Mouse (Mus musculus) testis, adult 2 months (tissue): ENCODE measurements around the gene Fam240a. TPM values are rescaled to one million over a fixed set of nuclear protein-coding genes. Genes with fewer than 3 reads are reported as not detected.

Experiments
- H3K27ac ChIP-seq: fragments of 200-500 bp; 2 replicates; pipeline ENCODE4 v1.5.1; 2012; ENCODE audit warnings: low read depth, low read length; ENCODE audit not compliant: control insufficient read depth, insufficient read depth
- H3K27me3 ChIP-seq: fragments of 200-500 bp; 2 replicates; pipeline ENCODE4 v1.6.1; 2012; ENCODE audit warnings: mild to moderate bottlenecking, low read length, moderate library complexity; ENCODE audit not compliant: control insufficient read depth, insufficient read depth
- H3K36me3 ChIP-seq: fragments of 200-500 bp; 2 replicates; pipeline ENCODE4 v1.6.1; 2012; ENCODE audit warnings: mild to moderate bottlenecking, low read length; ENCODE audit not compliant: control insufficient read depth, insufficient read depth
- H3K4me1 ChIP-seq: fragments of 200-500 bp; 2 replicates; pipeline ENCODE4 v1.6.1; 2012; ENCODE audit warnings: low read length; ENCODE audit not compliant: control insufficient read depth, insufficient read depth
- H3K4me3 ChIP-seq: fragments of 200-500 bp; 2 replicates; pipeline ENCODE4 v1.5.1; 2012; ENCODE audit warnings: low read depth, mild to moderate bottlenecking, low read length, moderate library complexity, mixed read lengths; ENCODE audit not compliant: control insufficient read depth
- CTCF ChIP-seq: fragments of 200-500 bp; IDR thresholded peaks from 2 replicates; pipeline ENCODE4 v1.5.1; 2012; ENCODE audit warnings: low read depth, mild to moderate bottlenecking, inconsistent platforms, low read length, moderate library complexity; ENCODE audit not compliant: control insufficient read depth, insufficient read depth, insufficient replicate concordance
- POLR2A ChIP-seq: fragments of 200-500 bp; IDR thresholded peaks from 2 replicates; pipeline ENCODE4 v1.6.1; 2012; ENCODE audit warnings: low read depth, mild to moderate bottlenecking, inconsistent platforms, low read length, moderate library complexity; ENCODE audit not compliant: control insufficient read depth
- polyA plus RNA-seq: library from polyadenylated mRNA; depleted of rRNA; stranded (reverse); fragments of >200 nt; gene quantifications from 2 replicates; pipeline ENCODE4 v1.2.3, GENCODE M21; 2012

Gene Fam240a
- polyA plus RNA-seq, 1 experiment = not detected

GRCm38 (mm10) chr9:110937506-110938490, 21.1 kb upstream of the Fam240a start:
- Histone ChIP-seq H3K4me1 (no peaks in the 10 kb centered on the region), H3K27ac (no peak overlapping the region), H3K36me3 (no peaks in the 10 kb centered on the region), H3K27me3 (no peaks in the 10 kb centered on the region), H3K4me3 (no peak overlapping the region)
- no peak for TF ChIP-seq CTCF
- no peak for TF ChIP-seq POLR2A

- TF ChIP-seq POLR2A = no peak
- no peak for TF ChIP-seq CTCF
- H3K36me3 ChIP-seq = no peaks in the 10 kb centered on the region
- H3K4me1 ChIP-seq = no peaks in the 10 kb centered on the region
- H3K27ac ChIP-seq = peak overlapping the region; percentile 66; the same call in 1 of the 2 replicates
- no peaks in the 10 kb centered on the region for H3K27me3 ChIP-seq
- H3K4me3 ChIP-seq = no peak overlapping the region
Measured at GRCm38 (mm10) chr9:110935941-110936340, 19.3 kb upstream of the Fam240a start.

- Histone ChIP-seq H3K27me3 (no peaks in the 10 kb centered on the region), H3K27ac (0 out of 2 replicates have a peak overlapping the region, but pooled peaks have one; percentile 1), H3K4me3 (no peak overlapping the region), H3K36me3 (no peaks in the 10 kb centered on the region), H3K4me1 (no peaks in the 10 kb centered on the region)
- TF ChIP-seq POLR2A = no peak
- no peak for TF ChIP-seq CTCF
Measured at GRCm38 (mm10) chr9:110933850-110934437, 17.3 kb upstream of the Fam240a start.

- TF ChIP-seq POLR2A = no peak
- no peaks in the 10 kb centered on the region for H3K27me3 ChIP-seq
- no peak overlapping the region for H3K4me3 ChIP-seq
- no peaks in the 10 kb centered on the region for H3K36me3 ChIP-seq
- H3K27ac ChIP-seq = no peak overlapping the region
- no peaks in the 10 kb centered on the region for H3K4me1 ChIP-seq
Measured at GRCm38 (mm10) chr9:110931573-110931972, 14.9 kb upstream of the Fam240a start.

GRCm38 (mm10) chr9:110922759-110923158, 6.1 kb upstream of the Fam240a start:
- no peak overlapping the region for H3K27ac ChIP-seq
- no peak overlapping the region for H3K4me3 ChIP-seq
- peak; percentile 90 for TF ChIP-seq CTCF
- TF ChIP-seq POLR2A = no peak
- no peaks in the 10 kb centered on the region; the same call in 1 of the 2 replicates for H3K4me1 ChIP-seq
- no peaks in the 10 kb centered on the region for H3K36me3 ChIP-seq
- H3K27me3 ChIP-seq = no peaks in the 10 kb centered on the region

- TF ChIP-seq POLR2A = no peak
- no peak for TF ChIP-seq CTCF
- Histone ChIP-seq H3K27ac (no peak overlapping the region), H3K27me3 (no peaks in the 10 kb centered on the region), H3K4me3 (no peak overlapping the region), H3K4me1 (no peaks in the 10 kb centered on the region; the same call in 1 of the 2 replicates), H3K36me3 (no peaks in the 10 kb centered on the region)
Measured at GRCm38 (mm10) chr9:110920665-110921419, 4.2 kb upstream of the Fam240a start.

- TF ChIP-seq CTCF (no peak), POLR2A (no peak)
- no peak overlapping the region for H3K4me3 ChIP-seq
- H3K36me3 ChIP-seq = no peaks in the 10 kb centered on the region
- H3K27ac ChIP-seq = no peak overlapping the region
- no peaks in the 10 kb centered on the region; the same call in 1 of the 2 replicates for H3K4me1 ChIP-seq
- no peaks in the 10 kb centered on the region for H3K27me3 ChIP-seq
Measured at GRCm38 (mm10) chr9:110915466-110915865, 1.2 kb downstream of the Fam240a start.
